Mouse (Mus musculus) CH12.LX (cell line): ENCODE results near the gene Hectd1. TPM values are rescaled to one million over a fixed set of nuclear protein-coding genes. Genes with fewer than 3 reads are reported as not detected.

Experiments used
- DNase-seq: peaks from one replicate; pipeline ENCODE4 v3.0.0-alpha.2; 2013; ENCODE audit errors: extremely low read depth
- H3K27ac ChIP-seq: 2 replicates; pipeline ENCODE4 v1.5.1; 2012; ENCODE audit warnings: low read depth, mild to moderate bottlenecking, control low read depth, moderate library complexity; ENCODE audit not compliant: insufficient read depth
- H3K27me3 ChIP-seq: replicated peaks from 2 replicates; pipeline ENCODE3; 2012; ENCODE audit warnings: inconsistent platforms
- H3K36me3 ChIP-seq, 2 experiments: replicated peaks in 1 of 2; 2 replicates each; pipeline versions ENCODE3 to v1.6.1; 2012; ENCODE audit warnings: inconsistent platforms in 1 of 2, low read length in 1 of 2, mild to moderate bottlenecking in 1 of 2, mixed read lengths in 1 of 2, moderate library complexity in 1 of 2; ENCODE audit not compliant: control insufficient read depth in 1 of 2, insufficient read depth in 1 of 2
- H3K4me1 ChIP-seq, 2 experiments: 2 replicates each; pipeline ENCODE4 v1.6.1; 2012; ENCODE audit warnings: inconsistent platforms in 1 of 2, moderate library complexity in 1 of 2; ENCODE audit not compliant: insufficient read depth in 2 of 2, control insufficient read depth in 1 of 2
- H3K4me2 ChIP-seq: 2 replicates; pipeline ENCODE4 v1.6.1; 2012; ENCODE audit warnings: low read depth, mild to moderate bottlenecking, control low read depth; ENCODE audit not compliant: poor library complexity, insufficient read depth, severe bottlenecking
- H3K4me3 ChIP-seq, 3 experiments: fragments of 150-350 bp in 1 of 3; sonication (generic) in 1 of 3; replicated peaks in 1 of 3; 2 replicates each; pipeline versions ENCODE3 to v1.5.1; 2011 to 2012; ENCODE audit warnings: low read depth in 2 of 3, low read length in 2 of 3, mild to moderate bottlenecking in 2 of 3, moderate library complexity in 2 of 3, control low read depth in 1 of 3, improper control_type of control experiment in 1 of 3, inconsistent platforms in 1 of 3, mixed read lengths in 1 of 3; ENCODE audit not compliant: poor library complexity in 1 of 3
- H3K79me2 ChIP-seq: replicated peaks from 2 replicates; pipeline ENCODE4 v1.6.1; 2012; ENCODE audit warnings: mild to moderate bottlenecking, moderate library complexity; ENCODE audit not compliant: control insufficient read depth, poor library complexity, insufficient read depth, severe bottlenecking; ENCODE audit errors: extremely low read depth
- H3K9ac ChIP-seq: 2 replicates; pipeline ENCODE4 v1.6.1; 2012; ENCODE audit warnings: low read depth, mild to moderate bottlenecking, control low read depth, moderate library complexity; ENCODE audit not compliant: insufficient read depth
- H3K9me3 ChIP-seq: replicated peaks from 2 replicates; pipeline ENCODE3; 2012; ENCODE audit warnings: low read length, inconsistent platforms, mixed read lengths
- BHLHE40 ChIP-seq: IDR thresholded peaks from 2 replicates; pipeline ENCODE4 v1.6.1; 2011; ENCODE audit warnings: mild to moderate bottlenecking, low read depth, low read length, improper control_type of control experiment
- CHD1 ChIP-seq: IDR thresholded peaks from 2 replicates; pipeline ENCODE4 v1.6.1; 2012; ENCODE audit warnings: low read depth, low read length, improper control_type of control experiment, inconsistent platforms
- CHD2 ChIP-seq: IDR thresholded peaks from 2 replicates; pipeline ENCODE4 v1.6.1; 2011; ENCODE audit warnings: low read length, improper control_type of control experiment
- CTCF ChIP-seq, 2 experiments: IDR thresholded peaks in 1 of 2; conservative IDR thresholded peaks in 1 of 2; 2 replicates each; pipeline ENCODE4 v1.5.1; 2011 to 2012; ENCODE audit warnings: low read depth in 2 of 2, low read length in 2 of 2, improper control_type of control experiment in 1 of 2, inconsistent platforms in 1 of 2, mild to moderate bottlenecking in 1 of 2, moderate library complexity in 1 of 2
- E2F4 ChIP-seq: IDR thresholded peaks from 2 replicates; pipeline ENCODE4 v1.6.1; 2011; ENCODE audit warnings: low read depth, low read length, improper control_type of control experiment; ENCODE audit not compliant: insufficient replicate concordance
- ELF1 ChIP-seq: IDR thresholded peaks from 2 replicates; pipeline ENCODE4 v1.6.1; 2014; ENCODE audit warnings: low read depth, mild to moderate bottlenecking, inconsistent platforms, low read length, improper control_type of control experiment
- EP300 ChIP-seq: IDR thresholded peaks from 2 replicates; pipeline ENCODE4 v1.6.1; 2011; ENCODE audit warnings: low read length, improper control_type of control experiment
- ETS1 ChIP-seq: conservative IDR thresholded peaks from 2 replicates; pipeline ENCODE4 v1.6.1; 2012; ENCODE audit warnings: low read depth, mild to moderate bottlenecking, inconsistent platforms, low read length, improper control_type of control experiment, moderate library complexity
- GABPA ChIP-seq: IDR thresholded peaks from 2 replicates; pipeline ENCODE4 v1.6.1; 2012; ENCODE audit warnings: low read depth, low read length, improper control_type of control experiment, inconsistent platforms; ENCODE audit not compliant: insufficient replicate concordance
- HCFC1 ChIP-seq: IDR thresholded peaks from 2 replicates; pipeline ENCODE4 v1.6.1; 2012; ENCODE audit warnings: low read depth, mild to moderate bottlenecking, inconsistent platforms, low read length, improper control_type of control experiment
- IRF4 ChIP-seq: IDR thresholded peaks from 2 replicates; pipeline ENCODE4 v1.6.1; 2014; ENCODE audit warnings: low read depth, mild to moderate bottlenecking, inconsistent platforms, low read length, improper control_type of control experiment
- JUN ChIP-seq: IDR thresholded peaks from 2 replicates; pipeline ENCODE4 v1.6.1; 2011; ENCODE audit warnings: low read depth, mild to moderate bottlenecking, low read length, improper control_type of control experiment, moderate library complexity; ENCODE audit not compliant: insufficient read depth
- JUND ChIP-seq: conservative IDR thresholded peaks from 2 replicates; pipeline ENCODE4 v1.6.1; 2011; ENCODE audit warnings: low read depth, low read length, improper control_type of control experiment
- KAT2A ChIP-seq: IDR thresholded peaks from 2 replicates; pipeline ENCODE4 v1.6.1; 2012; ENCODE audit warnings: low read length, improper control_type of control experiment, inconsistent platforms; ENCODE audit not compliant: insufficient replicate concordance
- MAFK ChIP-seq: IDR thresholded peaks from 2 replicates; pipeline ENCODE4 v1.6.1; 2011; ENCODE audit warnings: low read length, improper control_type of control experiment; ENCODE audit not compliant: insufficient replicate concordance
- MAX ChIP-seq: IDR thresholded peaks from 2 replicates; pipeline ENCODE4 v1.6.1; 2011; ENCODE audit warnings: low read length, improper control_type of control experiment
- MAZ ChIP-seq: IDR thresholded peaks from 2 replicates; pipeline ENCODE4 v1.6.1; 2012; ENCODE audit warnings: low read depth, mild to moderate bottlenecking, inconsistent platforms, low read length, improper control_type of control experiment, moderate library complexity
- MEF2A ChIP-seq: IDR thresholded peaks from 2 replicates; pipeline ENCODE4 v1.6.1; 2014; ENCODE audit warnings: low read depth, mild to moderate bottlenecking, inconsistent platforms, low read length, improper control_type of control experiment, borderline replicate concordance
- MXI1 ChIP-seq: IDR thresholded peaks from 2 replicates; pipeline ENCODE4 v1.6.1; 2011; ENCODE audit warnings: mild to moderate bottlenecking, low read depth, low read length, improper control_type of control experiment
- MYC ChIP-seq: IDR thresholded peaks from 2 replicates; pipeline ENCODE4 v1.6.1; 2011; ENCODE audit warnings: low read depth, mild to moderate bottlenecking, improper control_type of control experiment, low read length
- NELFE ChIP-seq: IDR thresholded peaks from 2 replicates; pipeline ENCODE4 v1.6.1; 2011; ENCODE audit warnings: low read depth, low read length, improper control_type of control experiment
- NRF1 ChIP-seq: IDR thresholded peaks from 2 replicates; pipeline ENCODE4 v1.6.1; 2014; ENCODE audit warnings: low read depth, mild to moderate bottlenecking, inconsistent platforms, low read length, improper control_type of control experiment, moderate library complexity
- PAX5 ChIP-seq: IDR thresholded peaks from 2 replicates; pipeline ENCODE4 v1.6.1; 2012; ENCODE audit warnings: low read length, inconsistent platforms, mixed read lengths
- POLR2A ChIP-seq: IDR thresholded peaks from 2 replicates; pipeline ENCODE4 v1.6.1; 2011; ENCODE audit warnings: low read depth, mild to moderate bottlenecking, improper control_type of control experiment, low read length
- POLR2AphosphoS2 ChIP-seq: IDR thresholded peaks from 2 replicates; pipeline ENCODE4 v1.6.1; 2011; ENCODE audit warnings: low read depth, low read length, improper control_type of control experiment
- RAD21 ChIP-seq: IDR thresholded peaks from 2 replicates; pipeline ENCODE4 v1.6.1; 2011; ENCODE audit warnings: low read depth, mild to moderate bottlenecking, low read length, improper control_type of control experiment, moderate library complexity
- RCOR1 ChIP-seq: conservative IDR thresholded peaks from 2 replicates; pipeline ENCODE4 v1.6.1; 2012; ENCODE audit warnings: low read depth, mild to moderate bottlenecking, inconsistent platforms, low read length, improper control_type of control experiment
- SIN3A ChIP-seq: IDR thresholded peaks from 2 replicates; pipeline ENCODE4 v1.6.1; 2012; ENCODE audit warnings: low read length, improper control_type of control experiment, inconsistent platforms
- SMC3 ChIP-seq: IDR thresholded peaks from 2 replicates; pipeline ENCODE4 v1.6.1; 2011; ENCODE audit warnings: low read depth, low read length, improper control_type of control experiment
- TBP ChIP-seq: conservative IDR thresholded peaks from 2 replicates; pipeline ENCODE4 v1.6.1; 2011; ENCODE audit warnings: low read depth, low read length, improper control_type of control experiment
- TCF12 ChIP-seq: IDR thresholded peaks from 2 replicates; pipeline ENCODE4 v1.6.1; 2014; ENCODE audit warnings: low read depth, mild to moderate bottlenecking, inconsistent platforms, low read length, improper control_type of control experiment
- UBTF ChIP-seq: IDR thresholded peaks from 2 replicates; pipeline ENCODE4 v1.6.1; 2012; ENCODE audit warnings: low read depth, mild to moderate bottlenecking, inconsistent platforms, low read length, improper control_type of control experiment, moderate library complexity
- USF1 ChIP-seq: IDR thresholded peaks from 2 replicates; pipeline ENCODE4 v1.6.1; 2014; ENCODE audit warnings: low read depth, mild to moderate bottlenecking, inconsistent platforms, low read length, improper control_type of control experiment
- USF2 ChIP-seq: conservative IDR thresholded peaks from 2 replicates; pipeline ENCODE4 v1.6.1; 2011; ENCODE audit warnings: low read depth, low read length, improper control_type of control experiment
- ZC3H11A ChIP-seq: IDR thresholded peaks from 2 replicates; pipeline ENCODE4 v1.6.1; 2012; ENCODE audit warnings: low read depth, mild to moderate bottlenecking, inconsistent platforms, low read length, improper control_type of control experiment
- ZKSCAN1 ChIP-seq: IDR thresholded peaks from 2 replicates; pipeline ENCODE4 v1.6.1; 2012; ENCODE audit warnings: low read depth, inconsistent platforms, low read length, improper control_type of control experiment, borderline replicate concordance
- ZMIZ1 ChIP-seq: IDR thresholded peaks from 2 replicates; pipeline ENCODE4 v1.6.1; 2012; ENCODE audit warnings: low read depth, mild to moderate bottlenecking, inconsistent platforms, low read length, improper control_type of control experiment
- ZNF384 ChIP-seq: IDR thresholded peaks from 2 replicates; pipeline ENCODE4 v1.6.1; 2012; ENCODE audit warnings: low read depth, low read length, improper control_type of control experiment, inconsistent platforms
- dilution Hi-C: fragments of 300-500 bp; cut with MboI; formaldehyde crosslinking; loops from 2 replicates; pipeline ENCODE4 v1.14.3; 2020; ENCODE audit warnings: low sequenced_read_pairs; ENCODE audit not compliant: extremely low pct_unique_long_range_greater_than_20kb, extremely low pct_ligation_motif_present
- in situ Hi-C: fragments of 300-500 bp; cut with MboI; formaldehyde crosslinking; loops from 3 replicates; pipeline ENCODE4 v1.14.3; 2019; ENCODE audit warnings: low sequenced_read_pairs, low pct_ligation_motif_present, low pct_unique_long_range_greater_than_20kb, mixed read lengths
- polyA plus RNA-seq: library from polyadenylated mRNA; unstranded; fragments of >175 nt; gene quantifications from 2 replicates; pipeline ENCODE4 v1.2.1, GENCODE M21; 2012; ENCODE audit warnings: low read depth; ENCODE audit not compliant: insufficient read length
- total RNA-seq, 2 experiments: library from RNA; depleted of rRNA; stranded (reverse); fragments of 300-350 nt in 1 of 2; fragments of >200 nt in 1 of 2; gene quantifications; 2 replicates each; pipeline ENCODE4 v1.2.3; 2012 to 2014

The Hectd1 gene
- total and polyA plus RNA-seq, 3 experiments, result 36.2 to 42.3 (median 41.4) TPM

GRCm38 (mm10) chr12:51866226-51866910 is 37.0 kb upstream of the Hectd1 start:
- H3K9ac ChIP-seq, result no peak overlapping the region

GRCm38 (mm10) chr12:51865790-51866179 is 36.4 kb upstream of the Hectd1 start:
- no peak overlapping the region for H3K9ac ChIP-seq
- in situ Hi-C loops, result no loop called here
- H3K79me2 ChIP-seq, result no peaks in the 10 kb centered on the region
- dilution Hi-C loops, result no loop called here
- no peaks in the 10 kb centered on the region for H3K27me3 ChIP-seq
- H3K36me3 ChIP-seq, result no peaks in the 10 kb centered on the region
- peak overlapping the region; percentile 46 for H3K27ac ChIP-seq
- no peaks in the 10 kb centered on the region for H3K9me3 ChIP-seq
- DNase-seq, result peak; percentile 71
- peak overlapping the region; percentile 76 for H3K4me2 ChIP-seq
- peaks cover 16 to 39% of the 10 kb centered on the region in 2 experiments for H3K4me1 ChIP-seq
- peak overlapping the region in 1 of 3 experiments; percentile 29 for H3K4me3 ChIP-seq
- TF ChIP-seq CHD2 (no peak), GABPA (no peak), ELF1 (no peak), ZC3H11A (no peak), JUND (no peak), MAZ (no peak), CHD1 (no peak), E2F4 (no peak), KAT2A (no peak), MXI1 (no peak), PAX5 (no peak), USF2 (peak; percentile 75), MEF2A (no peak), ZNF384 (no peak), CTCF (conservative IDR thresholded peaks at IDR 0.05 in 1 of 2, IDR thresholded peaks at IDR 0.05 in 1 of 2; ENCODE audit: low read depth in 2 of 2, low read length in 2 of 2) (no peak), TBP (no peak), MAX (no peak), EP300 (no peak)

More at GRCm38 (mm10) chr12:51866226-51866910, 37.0 kb upstream of the Hectd1 start:
- Histone ChIP-seq H3K4me2 (peak overlapping the region; percentile 76; the same call in 1 of the 2 replicates), H3K36me3 (no peaks in the 10 kb centered on the region), H3K4me1 (peaks cover 19 to 39% of the 10 kb centered on the region in 2 experiments), H3K9me3 (no peaks in the 10 kb centered on the region), H3K27ac (no peak overlapping the region), H3K79me2 (no peaks in the 10 kb centered on the region), H3K4me3 (peak overlapping the region in 1 of 3 experiments; percentile 29), H3K27me3 (no peaks in the 10 kb centered on the region)
- in situ Hi-C loops (no loop called here), dilution Hi-C loops (no loop called here)
- DNase-seq, result peak; percentile 11
- TF ChIP-seq EP300 (0 out of 2 replicates have a peak, but pooled peaks have one; percentile 40), UBTF (no peak), ZNF384 (no peak), TCF12 (peak; percentile 16; the same call in 1 of the 2 replicates), JUN (no peak), CHD1 (no peak), RAD21 (no peak), CHD2 (no peak), RCOR1 (no peak), SMC3 (no peak), MXI1 (peak; percentile 35; the same call in 1 of the 2 replicates), NRF1 (no peak), KAT2A (no peak), MEF2A (no peak), ETS1 (no peak; the same call in 1 of the 2 replicates), GABPA (no peak), NELFE (no peak), MAZ (0 out of 2 replicates have a peak, but pooled peaks have one; percentile 38), CTCF (conservative IDR thresholded peaks at IDR 0.05 in 1 of 2, IDR thresholded peaks at IDR 0.05 in 1 of 2; ENCODE audit: low read depth in 2 of 2, low read length in 2 of 2) (no peak), BHLHE40 (no peak), ZMIZ1 (no peak), MAX (no peak), ELF1 (no peak; the same call in 1 of the 2 replicates), SIN3A (peak; percentile 53; the same call in 1 of the 2 replicates), ZKSCAN1 (no peak), MAFK (no peak), POLR2A (no peak), PAX5 (no peak), IRF4 (0 out of 2 replicates have a peak, but pooled peaks have one; percentile 49), POLR2AphosphoS2 (no peak), HCFC1 (no peak), ZC3H11A (no peak), USF1 (no peak), USF2 (no peak), MYC (no peak), TBP (no peak), E2F4 (no peak), JUND (no peak)
